Mouse (Mus musculus) erythroblast, embryonic 14.5 days (primary cell): ENCODE measurements around the gene Car9. TPM values are rescaled to one million over a fixed set of nuclear protein-coding genes. Genes with fewer than 3 reads are reported as not detected.

Source experiments
- H3K27me3 ChIP-seq: 2 replicates; pipeline ENCODE4 v1.6.1; 2012; ENCODE audit warnings: inconsistent platforms; ENCODE audit not compliant: control insufficient read depth
- H3K36me3 ChIP-seq: 2 replicates; pipeline ENCODE4 v1.6.1; 2012; ENCODE audit warnings: mild to moderate bottlenecking, inconsistent platforms; ENCODE audit not compliant: control insufficient read depth
- H3K4me1 ChIP-seq: 2 replicates; pipeline ENCODE4 v1.6.1; 2012; ENCODE audit warnings: inconsistent platforms; ENCODE audit not compliant: control insufficient read depth
- H3K4me3 ChIP-seq: replicated peaks from 2 replicates; pipeline ENCODE3; 2012; ENCODE audit warnings: moderate library complexity, mild to moderate bottlenecking, inconsistent platforms
- H3K9me3 ChIP-seq: 2 replicates; pipeline ENCODE4 v1.6.1; 2012; ENCODE audit warnings: low read length, inconsistent platforms, mixed read lengths; ENCODE audit not compliant: control insufficient read depth
- GATA1 ChIP-seq: IDR thresholded peaks from 2 replicates; pipeline ENCODE4 v1.6.1; 2012; ENCODE audit warnings: low read length, inconsistent platforms, mixed read lengths
- TAL1 ChIP-seq: IDR thresholded peaks from 3 replicates; pipeline ENCODE4 v1.6.1; 2012; ENCODE audit warnings: low read length, inconsistent platforms, mixed read lengths
- polyA plus RNA-seq: library from polyadenylated mRNA; stranded (reverse); fragments of >175 nt; gene quantifications from 2 replicates; pipeline ENCODE4 v1.2.3, GENCODE M21; 2012

Car9 gene
- polyA plus RNA-seq, 1 experiment, result not detected

DNA sequence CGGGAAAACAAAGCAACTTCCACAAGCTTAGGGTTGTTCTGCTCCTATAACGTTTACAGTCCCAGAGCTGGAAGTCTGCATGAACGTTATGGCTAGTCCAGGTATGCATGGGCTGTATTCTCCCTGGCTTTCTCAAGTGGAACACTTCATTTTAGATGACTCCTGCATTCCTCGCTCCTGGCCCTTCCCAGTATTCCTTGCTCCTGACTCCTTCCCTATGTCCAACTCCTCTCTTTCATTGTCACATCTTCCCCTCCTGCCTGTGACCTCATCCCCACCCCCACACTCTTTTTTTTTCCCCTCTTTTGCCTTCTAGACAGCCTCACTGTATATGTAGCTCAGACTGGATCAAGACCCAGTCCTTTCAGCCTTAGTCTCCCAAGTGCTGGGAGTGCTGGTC lies 7.0 kb downstream of the Car9 start:
- Histone ChIP-seq H3K4me1 (peaks cover 9% of the 10 kb centered on the region), H3K36me3 (no peaks in the 10 kb centered on the region), H3K27me3 (peaks cover 15% of the 10 kb centered on the region), H3K9me3 (no peaks in the 10 kb centered on the region), H3K4me3 (no peak overlapping the region)
- no peak for TF ChIP-seq TAL1
- no peak for TF ChIP-seq GATA1

DNA sequence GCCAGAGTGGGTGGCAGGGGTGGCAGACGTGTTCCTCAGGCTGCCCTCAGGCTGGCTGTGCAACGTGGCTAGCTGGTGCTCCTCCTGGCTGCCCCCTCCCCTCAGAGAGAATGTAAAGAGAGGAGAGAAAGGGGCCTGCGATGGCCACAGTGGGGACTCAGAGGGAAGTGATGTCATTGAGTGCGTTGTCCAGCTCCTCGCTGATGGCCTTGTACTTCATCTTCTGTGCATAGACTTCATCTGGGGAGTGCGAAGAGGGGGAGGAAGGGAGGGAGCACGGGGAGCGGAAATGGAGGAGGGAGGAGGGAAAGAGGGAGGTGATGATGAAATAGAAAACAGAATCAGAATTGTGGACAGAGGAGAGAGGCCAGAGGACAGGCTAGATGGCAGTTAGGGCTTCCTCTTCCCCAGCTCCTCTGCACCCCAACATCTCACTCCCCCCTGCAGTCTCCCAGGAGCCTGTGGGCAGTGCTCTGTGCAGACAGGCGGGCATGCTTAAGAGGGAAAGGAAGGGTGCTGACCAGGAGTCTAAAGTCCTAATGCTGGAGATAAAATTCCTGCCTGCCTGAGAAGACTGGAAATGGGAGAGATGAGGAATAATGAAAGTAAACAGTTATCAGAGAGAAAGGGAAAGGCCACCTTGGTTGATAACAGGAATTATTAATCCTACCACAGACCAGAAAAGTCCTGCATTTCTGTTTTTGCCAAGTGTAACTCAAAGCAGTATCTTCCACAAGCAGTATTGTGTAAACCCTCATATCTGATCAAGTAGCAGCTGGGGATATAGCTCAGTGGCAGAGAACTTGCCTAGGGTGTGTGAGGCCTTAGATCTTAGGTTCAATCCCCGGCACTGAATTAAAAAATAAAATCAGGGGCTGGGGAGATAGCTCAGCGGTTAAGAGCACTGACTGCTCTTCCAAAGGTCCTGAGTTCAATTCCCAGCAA lies 9.3 kb downstream of the Car9 start:
- Histone ChIP-seq H3K4me3 (no peak overlapping the region), H3K9me3 (no peaks in the 10 kb centered on the region), H3K27me3 (peaks cover 31% of the 10 kb centered on the region), H3K36me3 (no peaks in the 10 kb centered on the region), H3K4me1 (peaks cover 4% of the 10 kb centered on the region)
- TF ChIP-seq GATA1, result no peak
- no peak for TF ChIP-seq TAL1

DNA sequence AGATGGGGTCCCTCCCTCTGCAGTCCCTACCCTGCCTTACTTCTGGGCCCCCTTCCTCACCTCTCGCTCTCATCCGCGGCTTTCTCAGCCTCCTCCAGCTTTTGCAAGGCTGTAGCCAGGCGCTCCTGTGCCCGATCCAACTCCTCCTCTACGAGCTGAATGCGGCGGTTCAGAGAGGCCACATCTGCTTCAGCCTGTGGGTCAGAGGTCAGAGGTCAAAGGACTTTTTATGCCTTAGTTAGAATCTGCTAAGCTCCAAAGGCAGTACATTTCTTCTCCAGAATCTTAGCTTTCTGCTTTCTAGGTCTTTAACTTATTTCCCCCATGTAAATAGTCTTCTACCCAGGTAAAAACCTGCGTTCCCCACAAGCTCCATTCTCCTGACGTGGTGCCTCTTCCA lies 12.8 kb downstream of the Car9 start:
- no peaks in the 10 kb centered on the region for H3K36me3 ChIP-seq
- no peak for TF ChIP-seq GATA1
- TF ChIP-seq TAL1, result no peak
- H3K4me3 ChIP-seq, result no peak overlapping the region
- H3K9me3 ChIP-seq, result peaks cover 6% of the 10 kb centered on the region; the same call in 1 of the 2 replicates
- H3K4me1 ChIP-seq, result peaks cover 14% of the 10 kb centered on the region
- peaks cover 64% of the 10 kb centered on the region for H3K27me3 ChIP-seq

DNA sequence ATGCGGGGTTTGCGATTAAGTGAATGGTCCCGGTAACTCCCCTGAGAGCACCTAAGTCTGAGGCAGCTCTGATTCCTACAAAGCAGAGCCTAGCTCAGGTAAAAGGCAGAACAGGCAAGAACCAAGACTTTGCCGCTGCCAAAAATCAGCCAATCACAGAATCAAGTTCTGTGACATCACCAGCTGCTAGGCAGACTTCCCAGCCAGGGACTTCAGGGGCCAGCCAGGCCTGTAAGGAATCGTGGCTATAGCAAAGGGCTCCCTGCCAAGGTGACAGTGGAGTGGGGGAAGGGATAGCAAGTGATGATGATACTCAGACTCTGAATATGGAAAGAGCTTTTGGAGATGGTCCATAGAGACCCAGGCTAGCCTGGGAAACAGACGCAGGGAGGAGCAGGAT lies 13.2 kb downstream of the Car9 start:
- Histone ChIP-seq H3K9me3 (peaks cover 6% of the 10 kb centered on the region; the same call in 1 of the 2 replicates), H3K27me3 (peaks cover 68% of the 10 kb centered on the region), H3K36me3 (no peaks in the 10 kb centered on the region), H3K4me1 (peaks cover 14% of the 10 kb centered on the region), H3K4me3 (no peak overlapping the region)
- no peak for TF ChIP-seq TAL1

- Histone ChIP-seq H3K4me1 (peaks cover 24% of the 10 kb centered on the region), H3K36me3 (peaks cover 31% of the 10 kb centered on the region), H3K4me3 (no peak overlapping the region), H3K9me3 (peaks cover 6% of the 10 kb centered on the region; the same call in 1 of the 2 replicates), H3K27me3 (peaks cover 50% of the 10 kb centered on the region)
- TF ChIP-seq GATA1 (no peak), TAL1 (no peak)
Measured at GRCm38 (mm10) chr4:43527880-43528279, 21.1 kb downstream of the Car9 start.

GRCm38 (mm10) chr4:43528487-43528886 lies 21.7 kb downstream of the Car9 start:
- Histone ChIP-seq H3K9me3 (no peaks in the 10 kb centered on the region; the same call in 1 of the 2 replicates), H3K4me3 (no peak overlapping the region)
- TF ChIP-seq GATA1 (no peak), TAL1 (no peak)

DNA sequence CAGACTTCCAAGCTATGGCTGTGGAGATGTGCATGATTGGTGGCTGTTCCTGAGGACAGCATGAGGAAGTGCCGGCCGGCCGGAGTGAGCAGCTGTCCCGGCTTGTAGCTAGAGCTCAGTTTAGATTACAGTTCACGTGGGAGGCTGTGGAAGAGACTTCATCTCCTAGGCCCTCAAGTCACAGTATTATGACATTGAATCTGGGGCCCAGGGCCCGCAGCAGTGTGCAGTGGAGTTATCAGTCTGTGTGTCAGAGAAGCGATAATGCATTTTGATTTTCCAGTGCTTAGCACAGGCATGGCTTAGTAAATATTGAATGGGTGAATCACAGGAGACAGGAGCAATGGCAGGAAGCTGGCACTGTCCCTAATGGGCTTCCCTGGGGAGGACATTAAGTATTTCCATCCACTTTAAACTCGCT lies 23.3 kb downstream of the Car9 start:
- Histone ChIP-seq H3K9me3 (no peaks in the 10 kb centered on the region; the same call in 1 of the 2 replicates), H3K36me3 (peaks cover 53% of the 10 kb centered on the region), H3K4me3 (no peak overlapping the region), H3K27me3 (peaks cover 28% of the 10 kb centered on the region), H3K4me1 (peaks cover 14% of the 10 kb centered on the region)
- TF ChIP-seq TAL1 (no peak), GATA1 (no peak)

More at GRCm38 (mm10) chr4:43528487-43528886, 21.7 kb downstream of the Car9 start:
- peaks cover 37% of the 10 kb centered on the region for H3K36me3 ChIP-seq
- peaks cover 44% of the 10 kb centered on the region for H3K27me3 ChIP-seq
- H3K4me1 ChIP-seq, result peaks cover 20% of the 10 kb centered on the region

GRCm38 (mm10) chr4:43530581-43530980 lies 23.8 kb downstream of the Car9 start:
- H3K36me3 ChIP-seq, result peaks cover 58% of the 10 kb centered on the region
- H3K4me3 ChIP-seq, result no peak overlapping the region
- H3K27me3 ChIP-seq, result peaks cover 23% of the 10 kb centered on the region
- H3K4me1 ChIP-seq, result peaks cover 14% of the 10 kb centered on the region
- no peaks in the 10 kb centered on the region; the same call in 1 of the 2 replicates for H3K9me3 ChIP-seq
- TF ChIP-seq GATA1 (no peak), TAL1 (no peak)

DNA sequence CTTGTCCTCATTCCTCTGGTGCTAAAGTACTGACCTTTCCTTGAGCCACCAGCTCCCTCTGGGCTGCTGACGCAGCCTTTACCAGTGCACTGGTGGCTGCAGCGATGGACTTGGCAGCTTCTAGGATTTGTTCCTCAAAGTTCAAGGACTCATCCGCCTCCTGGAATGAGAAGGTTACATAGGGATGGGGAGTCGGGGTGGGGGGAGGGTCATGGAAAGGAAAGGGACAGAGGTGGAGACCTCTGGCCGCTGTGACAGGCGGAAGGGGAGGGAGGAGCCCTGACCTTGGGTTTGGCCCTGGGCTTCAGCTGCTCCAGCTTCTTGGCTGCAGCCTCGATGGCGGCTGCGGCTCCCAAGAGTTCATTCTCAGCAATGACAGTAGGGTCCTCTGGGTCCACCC lies 26.5 kb downstream of the Car9 start:
- no peak overlapping the region for H3K4me3 ChIP-seq
- peaks cover 14% of the 10 kb centered on the region for H3K4me1 ChIP-seq
- H3K36me3 ChIP-seq, result peaks cover 85% of the 10 kb centered on the region
- no peak for TF ChIP-seq TAL1
- TF ChIP-seq GATA1, result no peak
- no peaks in the 10 kb centered on the region; the same call in 1 of the 2 replicates for H3K27me3 ChIP-seq
- H3K9me3 ChIP-seq, result no peaks in the 10 kb centered on the region; the same call in 1 of the 2 replicates
